Mouse (Mus musculus): ENCODE measurements at regions not wholly inside any gene's neighbourhood (a gene's known extent, or its start where the extent isn't known, plus 50 kb on each side); places are given as distances from the start of the nearest gene placed in this dataset.

DNA sequence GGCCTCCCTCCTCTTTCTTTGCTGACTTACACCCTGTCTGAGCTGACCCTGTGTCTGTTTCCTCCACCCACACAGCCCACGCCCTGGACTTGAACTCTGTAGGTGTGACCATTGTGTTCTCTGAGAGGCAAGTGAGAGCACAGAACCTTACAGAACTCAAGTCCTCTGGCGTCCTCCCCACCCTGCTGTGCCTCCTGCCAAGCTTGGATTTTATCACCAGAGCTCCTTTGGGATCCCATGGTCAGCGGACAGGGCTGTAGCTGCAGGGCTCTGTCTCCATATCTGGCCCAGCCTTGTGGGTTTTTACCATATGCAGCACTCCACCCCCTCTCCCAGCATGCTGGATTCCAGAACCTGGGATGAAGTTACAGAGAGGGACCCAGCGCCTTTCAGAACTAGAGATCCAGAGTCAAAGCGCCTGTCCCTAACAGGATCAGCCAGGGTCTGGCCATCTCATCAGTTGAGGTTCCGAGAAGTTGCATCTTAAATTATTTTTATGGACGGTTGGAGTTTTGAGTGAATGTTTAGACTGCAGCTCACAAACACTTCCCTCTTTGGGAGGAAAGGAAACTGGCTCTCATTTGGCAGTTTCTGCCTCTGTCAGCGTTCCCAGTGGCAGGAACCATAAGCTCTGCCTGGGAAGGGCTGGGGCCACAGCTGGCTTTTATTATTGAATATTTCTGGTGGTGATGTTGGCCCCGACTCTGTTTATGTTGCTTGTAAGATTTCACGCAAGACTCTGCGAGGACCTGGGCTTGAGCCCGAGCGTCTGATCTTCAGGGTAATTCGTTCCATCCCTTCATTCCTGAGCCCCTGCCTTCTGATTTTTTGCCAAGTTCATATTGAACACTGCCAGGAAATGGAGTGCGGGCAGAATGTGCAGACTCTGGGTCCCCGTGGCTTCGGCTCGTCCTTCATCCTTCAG, 75.8 kb upstream of the Pmepa1 start:
- Histone ChIP-seq H3K36me3 (ENCODE audit: control insufficient read depth, insufficient read depth, low read length, poor library complexity, severe bottlenecking) (no peaks in the 10 kb centered on the region), H3K27me3 (ENCODE audit: control insufficient read depth, insufficient read depth, low read length, poor library complexity, severe bottlenecking) (no peaks in the 10 kb centered on the region)
- DNase-seq (ENCODE audit: low read depth, low spot score), result no peak

DNA sequence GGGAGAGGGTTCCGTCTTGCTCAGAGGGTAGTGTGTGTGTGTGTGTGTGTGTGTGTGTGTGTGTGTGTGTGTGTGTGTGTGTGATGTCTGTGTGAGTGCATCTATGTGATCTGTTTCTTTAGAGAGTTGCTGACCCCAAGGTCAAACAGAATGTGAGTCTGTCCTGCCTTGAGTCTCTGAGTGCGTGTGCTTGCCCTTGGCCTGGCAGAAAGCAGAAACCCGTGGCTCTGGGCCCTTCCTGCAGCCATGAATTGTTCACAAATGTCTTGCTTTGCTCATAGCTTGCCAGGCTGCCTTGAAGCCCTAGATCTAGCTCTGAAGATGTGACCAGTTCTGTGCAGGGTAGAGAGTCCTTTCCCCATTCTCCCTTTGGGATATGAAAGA, 76.4 kb upstream of the Pmepa1 start:
- no peaks in the 10 kb centered on the region for H3K27me3 ChIP-seq (ENCODE audit: control insufficient read depth, insufficient read depth, low read length, poor library complexity, severe bottlenecking)
- no peak for DNase-seq (ENCODE audit: low read depth, low spot score)
- H3K36me3 ChIP-seq (ENCODE audit: control insufficient read depth, insufficient read depth, low read length, poor library complexity, severe bottlenecking), result no peaks in the 10 kb centered on the region

DNA sequence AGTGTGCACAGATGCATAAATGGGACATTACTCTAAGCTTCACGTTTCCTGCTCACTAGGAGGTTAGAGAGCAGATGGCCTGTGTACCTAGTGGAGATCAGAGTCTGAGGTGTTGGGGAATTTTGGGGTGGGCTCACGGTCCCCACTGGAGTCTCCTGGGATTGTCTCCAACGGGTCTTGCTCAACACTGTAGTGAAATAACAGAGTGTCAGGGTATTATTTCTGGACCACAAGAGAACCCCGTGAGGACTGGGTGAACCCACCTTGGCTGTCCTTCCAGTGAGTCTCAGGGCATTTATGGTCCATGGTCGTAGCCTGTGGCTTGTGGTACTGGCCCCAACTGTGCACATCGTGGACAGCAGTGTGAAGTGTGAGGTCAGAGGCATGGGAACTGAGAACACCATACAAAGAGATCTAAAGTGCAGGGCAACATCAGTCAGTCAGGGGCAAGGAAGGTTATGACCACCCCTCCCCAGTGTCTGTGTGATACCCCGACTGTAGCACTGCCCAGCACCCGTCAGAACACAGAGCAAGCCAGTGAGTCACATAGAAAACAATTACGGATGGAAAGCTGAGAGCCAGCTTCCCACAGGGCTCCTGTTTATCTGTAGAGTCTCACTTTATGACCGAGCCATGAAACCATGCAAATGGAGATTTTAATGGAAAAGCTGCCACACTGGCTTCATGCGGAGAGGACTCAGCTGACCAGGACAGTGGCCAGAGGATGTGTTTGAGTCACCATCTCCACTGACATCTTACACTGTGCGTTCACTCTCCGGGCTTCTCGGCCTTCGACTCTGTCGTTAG, 77.3 kb upstream of the Pmepa1 start:
- no peak for DNase-seq (ENCODE audit: low read depth, low spot score)
- Histone ChIP-seq H3K36me3 (ENCODE audit: control insufficient read depth, insufficient read depth, low read length, poor library complexity, severe bottlenecking) (no peaks in the 10 kb centered on the region), H3K27me3 (ENCODE audit: control insufficient read depth, insufficient read depth, low read length, poor library complexity, severe bottlenecking) (no peaks in the 10 kb centered on the region)

DNA sequence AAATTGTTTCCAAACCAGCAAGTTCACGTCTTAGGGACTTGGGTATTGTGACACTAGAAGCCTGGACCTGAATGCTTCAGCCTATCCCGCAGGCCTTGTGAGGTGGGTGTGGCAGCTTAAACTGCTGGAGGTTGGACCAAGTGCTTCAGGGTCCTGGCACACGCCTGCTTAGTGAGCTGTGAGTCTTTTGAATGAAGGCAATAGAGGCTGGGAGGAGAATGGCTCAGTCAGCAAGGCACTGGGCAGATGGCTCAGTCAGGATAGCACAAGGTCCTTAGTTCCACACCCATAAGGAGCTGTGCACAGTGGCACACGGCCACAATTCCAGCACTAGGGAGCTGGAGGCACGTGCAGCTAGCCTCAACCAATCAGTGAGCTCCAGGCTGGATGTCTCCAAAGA, 80.5 kb upstream of the Pmepa1 start:
- no peaks in the 10 kb centered on the region for H3K36me3 ChIP-seq (ENCODE audit: control insufficient read depth, insufficient read depth, low read length, poor library complexity, severe bottlenecking)
- no peaks in the 10 kb centered on the region for H3K27me3 ChIP-seq (ENCODE audit: control insufficient read depth, insufficient read depth, low read length, poor library complexity, severe bottlenecking)
- DNase-seq (ENCODE audit: low read depth, low spot score), result no peak

- no peaks in the 10 kb centered on the region for H3K27me3 ChIP-seq (ENCODE audit: control insufficient read depth, insufficient read depth, low read length, poor library complexity, severe bottlenecking)
- DNase-seq (ENCODE audit: low read depth, low spot score), result no peak
- H3K36me3 ChIP-seq (ENCODE audit: control insufficient read depth, insufficient read depth, low read length, poor library complexity, severe bottlenecking), result no peaks in the 10 kb centered on the region
These were observed 89.3 kb upstream of the Pmepa1 start for GRCm38 (mm10) chr2:173365441-173366166.

DNA sequence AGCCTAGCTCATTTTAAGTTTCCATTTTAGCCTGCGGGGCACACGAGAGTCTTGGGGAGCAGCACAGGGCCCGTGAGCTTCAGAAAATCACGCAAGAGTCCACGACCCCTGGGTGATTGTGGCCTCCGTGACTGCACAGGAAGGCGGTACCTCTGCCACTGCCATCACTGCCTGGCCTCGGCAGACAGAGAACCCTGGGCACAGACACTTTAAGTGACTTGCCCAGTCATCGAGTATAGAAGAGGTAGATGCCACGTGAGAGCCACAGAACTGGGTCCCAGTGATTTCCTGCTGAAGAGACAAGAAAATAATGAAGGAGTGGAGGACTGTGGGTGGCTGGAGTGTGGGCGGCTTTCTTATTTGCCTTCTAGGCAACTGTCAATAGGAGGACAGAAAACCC, 90.4 kb upstream of the Pmepa1 start:
- Histone ChIP-seq H3K27me3 (ENCODE audit: control insufficient read depth, insufficient read depth, low read length, poor library complexity, severe bottlenecking) (no peaks in the 10 kb centered on the region), H3K36me3 (ENCODE audit: control insufficient read depth, insufficient read depth, low read length, poor library complexity, severe bottlenecking) (no peaks in the 10 kb centered on the region)
- DNase-seq (ENCODE audit: low read depth, low spot score), result no peak

GRCm38 (mm10) chr2:173368899-173369298, 92.6 kb upstream of the Pmepa1 start:
- no peaks in the 10 kb centered on the region for H3K36me3 ChIP-seq (ENCODE audit: control insufficient read depth, insufficient read depth, low read length, poor library complexity, severe bottlenecking)
- DNase-seq (ENCODE audit: low read depth, low spot score), result no peak
- no peaks in the 10 kb centered on the region for H3K27me3 ChIP-seq (ENCODE audit: control insufficient read depth, insufficient read depth, low read length, poor library complexity, severe bottlenecking)

- no peaks in the 10 kb centered on the region for H3K27me3 ChIP-seq (ENCODE audit: control insufficient read depth, insufficient read depth, low read length, poor library complexity, severe bottlenecking)
- DNase-seq (ENCODE audit: low read depth, low spot score), result no peak
- H3K36me3 ChIP-seq (ENCODE audit: control insufficient read depth, insufficient read depth, low read length, poor library complexity, severe bottlenecking), result no peaks in the 10 kb centered on the region
These were observed 100.6 kb upstream of the Pmepa1 start for GRCm38 (mm10) chr2:173376926-173377325.

DNA sequence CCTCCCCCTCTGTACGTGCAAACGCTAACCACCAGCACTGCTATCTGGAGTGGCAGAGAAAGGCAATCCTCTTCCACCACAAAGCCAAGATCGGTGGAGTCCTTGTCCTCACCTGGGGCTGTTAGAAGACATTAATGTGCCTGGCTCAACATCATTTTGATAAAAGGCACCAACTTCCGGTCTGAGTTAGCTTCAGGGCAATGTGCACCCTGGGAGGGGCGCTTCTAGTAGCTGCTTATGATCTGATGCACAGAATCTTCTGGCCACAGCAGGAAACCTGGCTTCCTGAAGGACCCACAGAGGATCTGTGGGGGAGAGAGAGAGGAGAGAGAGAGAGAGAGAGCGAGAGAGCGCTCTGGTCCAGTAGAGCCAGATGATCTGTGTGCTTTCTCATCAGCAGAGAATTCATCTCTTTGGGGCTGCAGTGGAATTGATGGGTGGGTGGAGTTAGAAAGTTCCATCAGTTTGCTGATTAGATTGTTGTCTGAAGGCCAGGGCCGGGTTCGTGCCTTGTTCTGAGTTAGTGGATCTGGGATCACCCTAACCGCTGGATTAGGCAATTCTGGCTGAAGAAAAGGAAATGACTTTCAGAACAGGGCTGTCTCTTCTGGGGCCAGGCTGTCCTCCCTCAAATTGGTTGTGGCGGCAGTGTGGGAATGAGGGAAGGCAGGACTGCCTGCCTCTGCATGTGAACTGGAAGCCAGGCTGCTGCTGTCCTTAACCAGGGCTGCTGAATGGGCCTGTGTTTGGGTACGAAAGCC, 101.3 kb upstream of the Pmepa1 start:
- peak; percentile 44 for DNase-seq (ENCODE audit: low read depth, low spot score)
- no peaks in the 10 kb centered on the region for H3K36me3 ChIP-seq (ENCODE audit: control insufficient read depth, insufficient read depth, low read length, poor library complexity, severe bottlenecking)
- H3K27me3 ChIP-seq (ENCODE audit: control insufficient read depth, insufficient read depth, low read length, poor library complexity, severe bottlenecking), result no peaks in the 10 kb centered on the region

DNA sequence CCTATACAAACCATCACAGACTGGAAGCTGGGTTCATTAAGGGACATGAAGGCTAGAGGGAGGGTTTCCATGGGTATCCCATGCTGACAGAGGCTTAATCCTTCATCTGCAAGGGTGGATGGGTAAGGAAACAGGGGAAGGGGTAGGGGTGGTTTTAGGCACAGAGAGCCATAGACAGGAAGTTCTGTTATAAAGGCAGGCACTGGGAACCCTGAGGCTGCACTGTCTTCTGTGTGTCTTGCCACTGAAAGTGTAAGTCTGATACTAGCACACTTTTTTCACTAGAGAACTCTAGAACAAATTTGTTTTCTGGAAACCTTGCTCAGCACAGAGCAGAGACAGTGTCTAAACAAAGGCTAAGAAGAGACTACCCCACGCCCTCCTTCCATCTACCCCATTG, 103.4 kb upstream of the Pmepa1 start:
- Histone ChIP-seq H3K36me3 (ENCODE audit: control insufficient read depth, insufficient read depth, low read length, poor library complexity, severe bottlenecking) (no peaks in the 10 kb centered on the region), H3K27me3 (ENCODE audit: control insufficient read depth, insufficient read depth, low read length, poor library complexity, severe bottlenecking) (no peaks in the 10 kb centered on the region)
- no peak for DNase-seq (ENCODE audit: low read depth, low spot score)

- DNase-seq (ENCODE audit: low read depth, low spot score), result no peak
- Histone ChIP-seq H3K36me3 (ENCODE audit: control insufficient read depth, insufficient read depth, low read length, poor library complexity, severe bottlenecking) (no peaks in the 10 kb centered on the region), H3K27me3 (ENCODE audit: control insufficient read depth, insufficient read depth, low read length, poor library complexity, severe bottlenecking) (no peaks in the 10 kb centered on the region)
These were observed 104.0 kb upstream of the Pmepa1 start for GRCm38 (mm10) chr2:173380341-173380761.

GRCm38 (mm10) chr2:173382176-173382813, 106.0 kb upstream of the Pmepa1 start:
- no peaks in the 10 kb centered on the region for H3K27me3 ChIP-seq (ENCODE audit: control insufficient read depth, insufficient read depth, low read length, poor library complexity, severe bottlenecking)
- DNase-seq (ENCODE audit: low read depth, low spot score), result no peak
- H3K36me3 ChIP-seq (ENCODE audit: control insufficient read depth, insufficient read depth, low read length, poor library complexity, severe bottlenecking), result no peaks in the 10 kb centered on the region

GRCm38 (mm10) chr2:173384935-173385586, 108.7 kb upstream of the Pmepa1 start:
- Histone ChIP-seq H3K36me3 (ENCODE audit: control insufficient read depth, insufficient read depth, low read length, poor library complexity, severe bottlenecking) (no peaks in the 10 kb centered on the region), H3K27me3 (ENCODE audit: control insufficient read depth, insufficient read depth, low read length, poor library complexity, severe bottlenecking) (no peaks in the 10 kb centered on the region)
- no peak for DNase-seq (ENCODE audit: low read depth, low spot score)
